Comparison of ENCODE assay signal across 8 mouse cellular contexts in the genomic region with DNA sequence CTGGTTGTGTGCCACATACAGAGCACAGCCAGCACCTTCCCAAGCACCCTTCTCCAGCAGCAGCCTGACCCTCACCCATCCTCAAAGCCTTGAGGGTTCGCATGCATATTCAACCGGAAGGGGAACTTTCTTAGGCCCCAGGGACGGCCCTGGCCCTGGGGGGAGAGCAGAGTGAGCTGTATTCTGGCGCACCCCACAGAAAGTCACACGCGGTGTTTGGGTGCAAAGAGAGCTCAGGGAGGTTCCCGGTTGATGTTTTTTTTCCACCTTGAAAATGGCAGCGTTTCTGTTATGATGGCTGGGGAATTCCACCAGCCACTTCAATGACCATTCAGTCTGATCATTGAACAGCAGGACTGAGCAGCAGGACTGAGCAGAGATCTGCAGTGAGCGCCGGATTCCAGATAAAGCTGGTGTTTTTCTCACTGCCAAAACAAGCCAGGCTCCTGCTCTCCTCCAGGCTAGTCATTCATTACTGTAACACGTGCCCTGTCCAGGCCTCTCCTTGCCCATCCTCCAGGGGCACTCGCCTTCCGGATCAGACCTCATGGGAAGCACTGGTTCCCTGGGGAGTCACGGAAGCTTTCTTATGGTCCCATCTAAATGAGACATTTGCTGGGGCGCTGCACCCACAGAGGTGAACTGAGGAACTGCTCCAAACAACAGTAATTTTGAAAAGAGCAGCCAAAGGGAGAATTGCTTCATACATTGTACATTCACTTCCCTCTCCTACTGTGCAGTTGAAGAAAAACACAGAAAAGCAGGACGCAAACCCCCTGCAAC. TPM values are rescaled to one million over a fixed set of nuclear protein-coding genes. Genes with fewer than 3 reads are reported as not detected.
DNase-seq lines count a peak whose midpoint lies in the region; ATAC-seq and TF ChIP-seq lines count a peak whose summit lies in the region.

No protein-coding gene starts in this region.

- H3K79me2 ChIP-seq in MEL (ENCODE audit: control insufficient read depth, insufficient read depth, low read length, poor library complexity): peaks cover 29% of the 10 kb centered on the region

- no peak for DNase-seq in forebrain, embryonic 14.5 days (ENCODE audit: low spot score)
- peak; percentile 32 for DNase-seq in MEL (ENCODE audit: low read depth, low spot score)
- DNase-seq in lung, adult 2 months: no peak
- DNase-seq in forebrain, embryonic 10.5 days (ENCODE audit: extremely low spot score, low spot score): no peak

- WGBS in forebrain, embryonic 13.5 days: 37% methylated on average over 16 of the region's 16 CpGs
- WGBS in forebrain, embryonic 14.5 days: 43% methylated on average over 16 of the region's 16 CpGs
- WGBS in intestine, embryonic 16.5 days: 34% methylated on average over 16 of the region's 16 CpGs
- 36% methylated on average over 16 of the region's 16 CpGs for WGBS in lung, adult 2 months
- 29% methylated on average over 16 of the region's 16 CpGs for WGBS in stomach, embryonic 15.5 days
- WGBS in forebrain, embryonic 10.5 days: 33% methylated on average over 16 of the region's 16 CpGs

- TF ChIP-seq POLR2A in MEL (IDR thresholded peaks at IDR 0.05; ENCODE audit: control insufficient read depth in 1 of 2, insufficient read depth in 1 of 2, low read depth in 1 of 2, low read length in 2 of 2, poor library complexity in 1 of 2): no peak
- no peak for TF ChIP-seq POLR2A in lung, adult 2 months (IDR thresholded peaks at IDR 0.05; ENCODE audit: borderline replicate concordance, extremely low read depth, low read depth, low read length)

- no peak overlapping the region for H3K4me3 ChIP-seq in forebrain, embryonic 13.5 days
- H3K4me3 ChIP-seq in forebrain, embryonic 14.5 days (ENCODE audit: low read depth, low read length): no peak overlapping the region
- no peak overlapping the region for H3K4me3 ChIP-seq in MEL (ENCODE audit: control insufficient read depth in 1 of 2, insufficient read depth in 1 of 2, low read depth in 2 of 2, low read length in 2 of 2)
- H3K4me3 ChIP-seq in intestine, embryonic 16.5 days (ENCODE audit: low read length): no peak overlapping the region
- peak overlapping the region; percentile 36 for H3K4me3 ChIP-seq in lung, adult 2 months (replicated peaks; ENCODE audit: extremely low read depth, low read depth, low read length)
- no peak overlapping the region for H3K4me3 ChIP-seq in stomach, embryonic 15.5 days (replicated peaks)
- no peak overlapping the region for H3K4me3 ChIP-seq in forebrain, embryonic 10.5 days

- ATAC-seq in forebrain, embryonic 13.5 days: no peak
- no peak for ATAC-seq in forebrain, embryonic 14.5 days
- peak; percentile 19 for ATAC-seq in intestine, embryonic 16.5 days
- ATAC-seq in stomach, embryonic 15.5 days (ENCODE audit: insufficient read depth, low FRiP score, low read depth): no peak; the same call in 1 of the 2 replicates
- ATAC-seq in erythroblast, adult 5-6 weeks (replicated peaks; ENCODE audit: low FRiP score, poor library complexity, severe bottlenecking): no peak

- no peak overlapping the region for H3K9ac ChIP-seq in forebrain, embryonic 13.5 days
- no peak overlapping the region for H3K9ac ChIP-seq in forebrain, embryonic 14.5 days (ENCODE audit: low read length)
- no peak overlapping the region for H3K9ac ChIP-seq in MEL (ENCODE audit: control insufficient read depth, low read depth, low read length, poor library complexity, severe bottlenecking)
- no peak overlapping the region for H3K9ac ChIP-seq in intestine, embryonic 16.5 days (ENCODE audit: low read depth, low read length)
- H3K9ac ChIP-seq in stomach, embryonic 15.5 days: no peak overlapping the region

- peak overlapping the region; percentile 12; the same call in 1 of the 2 replicates for H3K27ac ChIP-seq in forebrain, embryonic 13.5 days
- H3K27ac ChIP-seq in forebrain, embryonic 14.5 days (ENCODE audit: low read depth, low read length): no peak overlapping the region
- H3K27ac ChIP-seq in MEL (ENCODE audit: control insufficient read depth, low read depth, low read length): no peak overlapping the region
- H3K27ac ChIP-seq in intestine, embryonic 16.5 days (ENCODE audit: low read length): peak overlapping the region; percentile 12; the same call in 1 of the 2 replicates
- H3K27ac ChIP-seq in stomach, embryonic 15.5 days: no peak overlapping the region
- H3K27ac ChIP-seq in forebrain, embryonic 10.5 days: no peak overlapping the region

- no peak for TF ChIP-seq EP300 in MEL (IDR thresholded peaks at IDR 0.05; ENCODE audit: low read depth in 1 of 2, low read length in 2 of 2)

- H3K4me2 ChIP-seq in forebrain, embryonic 13.5 days: no peak overlapping the region
- no peak overlapping the region for H3K4me2 ChIP-seq in forebrain, embryonic 14.5 days (ENCODE audit: low read length)
- 0 out of 2 replicates have a peak overlapping the region, but pooled peaks have one; percentile 9 for H3K4me2 ChIP-seq in intestine, embryonic 16.5 days (ENCODE audit: low read depth, low read length)
- peak overlapping the region; percentile 8; the same call in 1 of the 2 replicates for H3K4me2 ChIP-seq in stomach, embryonic 15.5 days

- peaks cover 10% of the 10 kb centered on the region for H3K4me1 ChIP-seq in forebrain, embryonic 13.5 days
- H3K4me1 ChIP-seq in forebrain, embryonic 14.5 days (ENCODE audit: control insufficient read depth, insufficient read depth, low read length): peaks cover 5% of the 10 kb centered on the region; the same call in 1 of the 2 replicates
- H3K4me1 ChIP-seq in MEL (ENCODE audit: control insufficient read depth in 1 of 2, insufficient read depth in 2 of 2, low read length in 2 of 2): peaks cover 25 to 48% of the 10 kb centered on the region in 2 experiments
- peaks cover 10% of the 10 kb centered on the region; the same call in 1 of the 2 replicates for H3K4me1 ChIP-seq in intestine, embryonic 16.5 days (ENCODE audit: control insufficient read depth, insufficient read depth, low read length)
- peaks cover 4% of the 10 kb centered on the region for H3K4me1 ChIP-seq in lung, adult 2 months (ENCODE audit: control insufficient read depth, insufficient read depth, low read length)
- peaks cover 5% of the 10 kb centered on the region for H3K4me1 ChIP-seq in stomach, embryonic 15.5 days
- H3K4me1 ChIP-seq in forebrain, embryonic 10.5 days: peaks cover 41% of the 10 kb centered on the region

- H3K27me3 ChIP-seq in forebrain, embryonic 13.5 days: peaks cover 38% of the 10 kb centered on the region
- 0 out of 2 replicates have a peak, but pooled peaks cover 12% of the 10 kb centered on the region for H3K27me3 ChIP-seq in forebrain, embryonic 14.5 days (replicated peaks; ENCODE audit: control insufficient read depth, insufficient read depth, low read length)
- no peaks in the 10 kb centered on the region for H3K27me3 ChIP-seq in MEL (ENCODE audit: control insufficient read depth in 1 of 2, insufficient read depth in 2 of 2, low read length in 2 of 2)
- H3K27me3 ChIP-seq in intestine, embryonic 16.5 days (replicated peaks; ENCODE audit: control insufficient read depth, insufficient read depth, low read length): peaks cover 2% of the 10 kb centered on the region; the same call in 1 of the 2 replicates
- 0 out of 2 replicates have a peak, but pooled peaks cover 5% of the 10 kb centered on the region for H3K27me3 ChIP-seq in stomach, embryonic 15.5 days (replicated peaks)
- peaks cover 63% of the 10 kb centered on the region for H3K27me3 ChIP-seq in forebrain, embryonic 10.5 days (ENCODE audit: poor library complexity, severe bottlenecking)

- no peak; a peak in 1 of 6 replicates for TF ChIP-seq CTCF in MEL (IDR thresholded peaks at IDR 0.05 in 2 of 3, conservative IDR thresholded peaks at IDR 0.05 in 1 of 3; ENCODE audit: control insufficient read depth in 1 of 3, insufficient read depth in 1 of 3, low read depth in 2 of 3, low read length in 3 of 3, poor library complexity in 1 of 3, severe bottlenecking in 1 of 3)
- TF ChIP-seq CTCF in lung, adult 2 months (IDR thresholded peaks at IDR 0.05; ENCODE audit: insufficient read depth, low read length): no peak

- TF ChIP-seq RAD21 in MEL (IDR thresholded peaks at IDR 0.05; ENCODE audit: low read depth, low read length): no peak

- H3K36me3 ChIP-seq in forebrain, embryonic 13.5 days (ENCODE audit: poor library complexity, severe bottlenecking): no peaks in the 10 kb centered on the region
- no peaks in the 10 kb centered on the region for H3K36me3 ChIP-seq in forebrain, embryonic 14.5 days (ENCODE audit: control insufficient read depth, insufficient read depth, low read length)
- peaks cover 0 to 33% of the 10 kb centered on the region in 2 experiments; a peak in 2 of 4 replicates for H3K36me3 ChIP-seq in MEL (ENCODE audit: control insufficient read depth in 1 of 2, insufficient read depth in 2 of 2, low read length in 2 of 2)
- H3K36me3 ChIP-seq in intestine, embryonic 16.5 days (ENCODE audit: control insufficient read depth, insufficient read depth, low read length): no peaks in the 10 kb centered on the region
- no peaks in the 10 kb centered on the region for H3K36me3 ChIP-seq in stomach, embryonic 15.5 days
- no peaks in the 10 kb centered on the region for H3K36me3 ChIP-seq in forebrain, embryonic 10.5 days (replicated peaks)

- H3K9me3 ChIP-seq in forebrain, embryonic 13.5 days (replicated peaks): no peaks in the 10 kb centered on the region
- no peaks in the 10 kb centered on the region for H3K9me3 ChIP-seq in forebrain, embryonic 14.5 days (replicated peaks; ENCODE audit: control insufficient read depth, low read length)
- H3K9me3 ChIP-seq in MEL (replicated peaks; ENCODE audit: insufficient read depth, low read length): no peaks in the 10 kb centered on the region
- no peaks in the 10 kb centered on the region for H3K9me3 ChIP-seq in intestine, embryonic 16.5 days (ENCODE audit: control insufficient read depth, low read length)
- no peaks in the 10 kb centered on the region for H3K9me3 ChIP-seq in stomach, embryonic 15.5 days
- H3K9me3 ChIP-seq in forebrain, embryonic 10.5 days: no peaks in the 10 kb centered on the region

RNA-seq across cellular contexts. Expression of a gene that starts 6.0 kb away (rescaled TPM):
- polyA plus RNA-seq in forebrain, embryonic 13.5 days (2015; fragmentation: Nextera tagmentation; extraction: Ambion mirVana): 8.0 and 9.0 TPM in 2 replicates
- 8.9 and 12.9 TPM in 2 replicates for polyA plus RNA-seq in forebrain, embryonic 14.5 days (2014; fragmentation: Nextera tagmentation; extraction: Ambion mirVana)
- total RNA-seq in MEL (2012; rRNA removed): 45.7 and 45.9 TPM in 2 replicates
- polyA plus RNA-seq in MEL (2012; ENCODE audit: insufficient read depth in 1 of 2, insufficient read length in 2 of 2, low read depth in 1 of 2, low replicate concordance in 2 of 2, missing spikeins in 1 of 2): 100 to 1,000 TPM in 1 of 2 experiments, 10 to 100 TPM in 1; 49.8 to 152 TPM
- 4.8 and 5.2 TPM in 2 replicates for polyA plus RNA-seq in intestine, embryonic 16.5 days (2015; fragmentation: Nextera tagmentation; extraction: Ambion mirVana)
- 14.6 and 19.3 TPM in 2 replicates for polyA plus RNA-seq in lung, adult 2 months (2012; rRNA removed)
- 5.0 and 5.1 TPM in 2 replicates for polyA plus RNA-seq in stomach, embryonic 15.5 days (2015; fragmentation: Nextera tagmentation; extraction: Ambion mirVana)
- total RNA-seq in erythroblast, adult 5-6 weeks (2015; ENCODE audit: low replicate concordance): 11.1 and 14.4 TPM in 2 replicates
- total RNA-seq in erythroblast, adult 5-6 weeks (2017; ENCODE audit: low replicate concordance): 14.9 and 20.2 TPM in 2 replicates
- polyA plus RNA-seq in forebrain, embryonic 10.5 days (2016; fragmentation: Nextera tagmentation; extraction: Ambion mirVana): 4.3 and 4.6 TPM in 2 replicates

RNA-seq across cellular contexts. Expression of a gene that starts 41.5 kb away (rescaled TPM):
- polyA plus RNA-seq in forebrain, embryonic 13.5 days (2015; fragmentation: Nextera tagmentation; extraction: Ambion mirVana): 31.0 and 34.6 TPM in 2 replicates
- 20.4 and 24.9 TPM in 2 replicates for polyA plus RNA-seq in forebrain, embryonic 14.5 days (2014; fragmentation: Nextera tagmentation; extraction: Ambion mirVana)
- total RNA-seq in MEL (2012; rRNA removed): 28.3 and 31.5 TPM in 2 replicates
- 10 to 100 TPM in 1 of 2 experiments, not detected in 1; 60.6 TPM for polyA plus RNA-seq in MEL (2012; ENCODE audit: insufficient read depth in 1 of 2, insufficient read length in 2 of 2, low read depth in 1 of 2, low replicate concordance in 2 of 2, missing spikeins in 1 of 2)
- 21.2 and 22.8 TPM in 2 replicates for polyA plus RNA-seq in intestine, embryonic 16.5 days (2015; fragmentation: Nextera tagmentation; extraction: Ambion mirVana)
- 34.0 TPM in 2 replicates for polyA plus RNA-seq in lung, adult 2 months (2012; rRNA removed)
- 24.0 and 26.8 TPM in 2 replicates for polyA plus RNA-seq in stomach, embryonic 15.5 days (2015; fragmentation: Nextera tagmentation; extraction: Ambion mirVana)
- total RNA-seq in erythroblast, adult 5-6 weeks (2015; ENCODE audit: low replicate concordance): 2.7 and 23.2 TPM in 2 replicates
- total RNA-seq in erythroblast, adult 5-6 weeks (2017; ENCODE audit: low replicate concordance): 0.85 and 3.2 TPM in 2 replicates
- polyA plus RNA-seq in forebrain, embryonic 10.5 days (2016; fragmentation: Nextera tagmentation; extraction: Ambion mirVana): 38.7 and 42.7 TPM in 2 replicates

Comparison
In these comparisons a context has a peak if more than half of its experiments do, and no peak if none do; other contexts are left out.
1. H3K27ac ChIP-seq: peak in forebrain, embryonic 13.5 days (single experiment) and intestine, embryonic 16.5 days (single experiment); none in forebrain, embryonic 14.5 days (single experiment), MEL (single experiment), stomach, embryonic 15.5 days (single experiment) and forebrain, embryonic 10.5 days (single experiment).
2. H3K4me2 ChIP-seq: peak in intestine, embryonic 16.5 days (single experiment) and stomach, embryonic 15.5 days (single experiment); none in forebrain, embryonic 13.5 days (single experiment) and forebrain, embryonic 14.5 days (single experiment).